Mouse (Mus musculus): Measurements from ENCODE around the gene Mmaa.

DNA sequence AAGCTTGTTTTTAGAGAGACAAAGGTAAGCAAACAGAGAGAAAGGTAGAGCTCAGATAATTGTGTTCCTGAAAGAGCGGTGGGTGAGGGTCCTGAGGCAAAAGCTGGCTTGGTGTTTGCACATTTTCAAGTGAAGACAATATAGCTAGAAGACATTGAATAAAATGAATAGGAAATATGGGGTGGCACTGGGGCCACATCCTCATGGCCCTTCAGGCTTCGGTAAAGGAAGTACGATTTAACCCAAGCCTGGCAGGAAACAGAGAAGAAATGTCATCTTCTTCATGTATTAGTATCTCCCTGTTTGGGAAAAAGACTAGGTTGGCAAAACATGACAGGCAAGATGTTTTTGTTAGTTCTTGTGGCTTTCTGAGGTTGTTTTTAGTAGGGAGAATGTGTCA, 68.7 kb downstream of the Mmaa start:
- no peak for TF ChIP-seq CTCF (IDR thresholded peaks at IDR 0.05; ENCODE audit: extremely low read depth, insufficient read depth, low read length)
- no peak for TF ChIP-seq POLR2A (IDR thresholded peaks at IDR 0.05; ENCODE audit: extremely low read depth, insufficient read depth, low read length)

Data from cortical plate, adult 2 months (tissue).